Mouse (Mus musculus) lung, adult 2 months (tissue): ENCODE measurements around the gene Ppl. TPM values are rescaled to one million over a fixed set of nuclear protein-coding genes. Genes with fewer than 3 reads are reported as not detected.

Experiments
- DNase-seq: peaks from one replicate; pipeline ENCODE4 v3.0.0; 2022
- H3K4me1 ChIP-seq: fragments of 200-500 bp; 2 replicates; pipeline ENCODE4 v1.6.1; 2011; ENCODE audit warnings: low read length; ENCODE audit not compliant: control insufficient read depth, insufficient read depth
- H3K4me3 ChIP-seq: fragments of 200-500 bp; replicated peaks from 2 replicates; pipeline ENCODE3; 2011; ENCODE audit warnings: low read depth, mild to moderate bottlenecking, control low read depth, low read length; ENCODE audit errors: extremely low read depth
- CTCF ChIP-seq: fragments of 200-500 bp; IDR thresholded peaks from 2 replicates; pipeline ENCODE4 v1.5.1; 2011; ENCODE audit warnings: mild to moderate bottlenecking, low read length, control low read depth; ENCODE audit not compliant: insufficient read depth
- POLR2A ChIP-seq: fragments of 200-500 bp; IDR thresholded peaks from 2 replicates; pipeline ENCODE4 v1.6.1; 2011; ENCODE audit warnings: low read depth, mild to moderate bottlenecking, control low read depth, low read length, borderline replicate concordance; ENCODE audit errors: extremely low read depth
- WGBS: fragments of 180-500 bp; shearing (Covaris S2); methylation state at CpG from one replicate; pipeline ENCODE4 v1.1.7; 2018; 5-methylcytosine and 5-hydroxymethylcytosine counted together
- polyA plus RNA-seq: library from polyadenylated mRNA; depleted of rRNA; stranded (reverse); fragments of >200 nt; gene quantifications from 2 replicates; pipeline ENCODE4 v1.2.3, GENCODE M21; 2012; rRNA removed

The Ppl gene
- polyA plus RNA-seq, result 16.8 and 34.2 TPM in 2 replicates

GRCm38 (mm10) chr16:5132401-5132801, at the start of gene Ppl:
TSS of gene Ppl (minus strand) at chr16:5132421.
- peak; percentile 81 for DNase-seq
- TF ChIP-seq POLR2A (peak; percentile 45; the same call in 1 of the 2 replicates), CTCF (no peak)
- 2% methylated on average over 36 of the region's 39 CpGs for WGBS
- peaks cover 16% of the 10 kb centered on the region for H3K4me1 ChIP-seq
- H3K4me3 ChIP-seq, result peak within 1 kb of the TSS; percentile 82

- H3K4me1 ChIP-seq, result no peaks in the 10 kb centered on the region
- no peak overlapping the region for H3K4me3 ChIP-seq
- TF ChIP-seq POLR2A (no peak), CTCF (no peak)
- whole genome bisulfite sequencing, result 73% methylated on average over 6 of the region's 6 CpGs
- no peak for DNase-seq
Observed at GRCm38 (mm10) chr16:5172636-5173035, 40.4 kb upstream of the Ppl start.

- 44% methylated on average over 5 of the region's 5 CpGs for WGBS
- no peak for DNase-seq
Observed at GRCm38 (mm10) chr16:5168829-5169228, 36.6 kb upstream of the Ppl start.

GRCm38 (mm10) chr16:5168038-5168437, 35.8 kb upstream of the Ppl start:
- Histone ChIP-seq H3K4me3 (no peak overlapping the region), H3K4me1 (no peaks in the 10 kb centered on the region)
- WGBS, result 84% methylated on average over 2 of the region's 2 CpGs
- DNase-seq, result no peak
- TF ChIP-seq CTCF (no peak), POLR2A (no peak)

More at GRCm38 (mm10) chr16:5168829-5169228, 36.6 kb upstream of the Ppl start:
- Histone ChIP-seq H3K4me3 (no peak overlapping the region), H3K4me1 (no peaks in the 10 kb centered on the region)
- TF ChIP-seq CTCF, result no peak
- no peak for TF ChIP-seq POLR2A

- DNase-seq, result no peak
- Histone ChIP-seq H3K4me1 (no peaks in the 10 kb centered on the region), H3K4me3 (no peak overlapping the region)
- TF ChIP-seq CTCF, result no peak
- no peak for TF ChIP-seq POLR2A
- 53% methylated on average over 6 of the region's 6 CpGs for WGBS
Observed at GRCm38 (mm10) chr16:5164327-5164726, 32.1 kb upstream of the Ppl start.

- 56% methylated on average over 8 of the region's 8 CpGs for WGBS
- Histone ChIP-seq H3K4me3 (no peak overlapping the region), H3K4me1 (no peaks in the 10 kb centered on the region)
- TF ChIP-seq CTCF (no peak), POLR2A (no peak)
- no peak for DNase-seq
Observed at GRCm38 (mm10) chr16:5159248-5159647, 27.0 kb upstream of the Ppl start.

- no peak for TF ChIP-seq CTCF
- no peak for DNase-seq
- no peaks in the 10 kb centered on the region for H3K4me1 ChIP-seq
- 68% methylated on average over 3 of the region's 3 CpGs for WGBS
- H3K4me3 ChIP-seq, result no peak overlapping the region
Observed at GRCm38 (mm10) chr16:5157113-5157512, 24.9 kb upstream of the Ppl start.

GRCm38 (mm10) chr16:5156495-5156894, 24.3 kb upstream of the Ppl start:
- Histone ChIP-seq H3K4me1 (no peaks in the 10 kb centered on the region), H3K4me3 (no peak overlapping the region)
- TF ChIP-seq CTCF, result no peak
- TF ChIP-seq POLR2A, result no peak
- DNase-seq, result no peak
- WGBS, result 61% methylated on average over 2 of the region's 2 CpGs

- H3K4me1 ChIP-seq, result no peaks in the 10 kb centered on the region
- TF ChIP-seq POLR2A, result no peak
- no peak for DNase-seq
- 39% methylated on average over 3 of the region's 3 CpGs for WGBS
- no peak overlapping the region for H3K4me3 ChIP-seq
Observed at GRCm38 (mm10) chr16:5155014-5155413, 22.8 kb upstream of the Ppl start.

GRCm38 (mm10) chr16:5153299-5154026, 21.2 kb upstream of the Ppl start:
- TF ChIP-seq POLR2A (no peak), CTCF (no peak)
- 55% methylated on average over 6 of the region's 6 CpGs for WGBS
- Histone ChIP-seq H3K4me3 (no peak overlapping the region), H3K4me1 (no peaks in the 10 kb centered on the region)
- DNase-seq, result no peak
